Mouse (Mus musculus) spleen, postnatal 14 days (tissue): ENCODE results near the gene Ppia.
A peak's percentile ranks its signal among the peaks of the same experiment; 100 is the strongest.
"Not testable (repeated sequence)": the region's sequence is repeated elsewhere in the genome, so short reads cannot be mapped to it uniquely, and the experiment has no call there.

Source experiments
- DNase-seq, 2 experiments: peaks; one replicate each; pipeline ENCODE4 v3.0.0; 2021 to 2022; ENCODE audit warnings: low spot score in 2 of 2

Ppia gene

DNA sequence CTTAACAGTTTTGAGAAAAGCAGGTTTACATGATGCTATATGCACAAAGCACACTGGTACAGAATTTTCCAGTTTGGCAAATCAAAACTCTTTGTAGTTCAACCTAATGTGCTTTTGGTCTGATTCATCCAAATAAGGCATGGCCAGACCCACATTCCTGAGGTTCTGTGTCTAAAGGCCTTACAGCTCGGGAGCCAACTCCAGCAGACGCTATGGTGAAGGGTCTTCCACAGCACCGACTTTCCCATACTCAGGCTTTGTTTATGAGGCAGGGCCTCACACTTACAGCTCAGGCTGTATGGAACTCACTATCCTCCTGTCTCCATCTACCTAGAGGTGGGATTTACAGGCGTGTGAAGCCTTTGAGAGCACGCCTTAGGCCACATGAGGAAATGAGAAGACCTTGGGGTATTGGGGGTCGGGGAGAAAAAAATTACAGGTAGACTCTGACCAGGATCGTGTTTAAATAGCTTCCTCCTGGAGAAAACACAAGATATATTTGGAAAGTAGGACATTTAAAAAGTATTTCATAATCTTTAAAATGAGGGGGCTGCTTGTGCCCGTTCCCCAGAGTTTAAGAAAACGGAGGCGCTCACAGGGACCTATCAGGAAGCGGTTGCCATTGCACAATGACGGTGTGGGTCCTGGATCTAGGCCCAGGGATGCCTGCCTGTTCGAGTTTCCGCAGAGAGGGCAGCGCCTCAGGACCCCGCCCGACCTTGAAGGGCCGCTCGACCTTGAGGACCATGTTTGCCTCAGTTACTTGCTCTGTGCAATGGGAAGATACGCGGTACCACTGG is at the start of gene Ppia:
TSS of gene Ppia (plus strand) at position 693 of the 800 bp plus-strand sequence.
- no peak for DNase-seq

DNA sequence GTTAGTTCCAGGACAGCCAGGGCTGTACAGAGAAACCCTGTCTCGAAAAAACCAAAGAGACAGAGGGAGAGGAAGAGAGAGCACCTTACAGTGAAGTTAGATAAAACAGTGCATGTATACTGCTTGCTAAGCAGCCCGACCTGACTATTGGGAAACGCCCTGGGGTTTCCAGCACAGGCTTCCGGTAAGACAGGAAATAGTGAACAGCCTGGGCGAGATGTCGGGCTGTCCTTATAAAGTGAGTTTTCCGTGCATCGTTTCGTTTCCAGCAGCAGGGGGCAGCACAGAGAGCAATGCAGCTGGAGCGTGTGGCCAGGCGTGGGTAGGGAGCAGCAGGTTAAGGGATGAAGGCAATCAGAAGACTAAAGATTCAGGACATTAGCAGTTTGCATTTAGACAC is 49.4 kb upstream of the Ppia start:
- peak; percentile 48 to 65 for DNase-seq

DNA sequence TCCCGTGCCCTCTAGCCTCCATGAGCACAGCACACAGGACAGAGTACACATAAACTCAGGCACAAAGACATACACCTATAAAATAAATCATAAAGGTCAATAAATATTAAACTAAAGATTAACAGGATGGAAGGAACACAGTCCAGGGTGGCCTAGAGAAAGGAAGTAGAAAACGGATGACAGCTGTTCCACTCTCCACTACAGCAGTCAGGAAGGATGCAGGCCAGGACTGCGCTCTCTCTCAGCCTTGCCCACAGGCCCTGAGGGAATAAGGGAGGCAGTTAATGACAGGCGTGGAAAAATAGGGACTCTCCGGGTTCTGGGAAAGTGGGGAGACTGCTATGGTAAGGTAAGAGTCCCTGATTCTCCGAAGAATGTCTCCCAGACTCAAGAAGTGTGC is 48.8 kb upstream of the Ppia start:
- no peak for DNase-seq

DNA sequence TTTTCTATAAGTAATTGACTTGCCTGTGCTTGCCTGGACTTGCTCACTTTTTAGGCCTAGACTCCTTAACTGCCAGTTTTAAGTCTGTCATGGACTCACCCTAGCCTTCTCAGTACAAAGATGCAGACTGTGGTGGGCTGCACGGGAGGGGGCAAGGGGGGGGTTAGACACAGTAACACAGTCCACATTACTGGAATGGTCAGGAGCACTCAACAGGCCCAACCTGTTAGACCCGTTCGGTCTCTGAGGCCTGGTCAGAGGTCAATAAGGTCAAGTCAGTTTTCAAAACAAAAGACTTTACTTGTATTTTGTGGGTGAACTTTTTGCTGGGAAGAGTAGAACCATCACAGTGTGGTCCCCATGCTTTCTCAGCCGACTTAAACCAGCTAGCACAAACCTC is 48.1 kb upstream of the Ppia start:
- DNase-seq = no peak

DNA sequence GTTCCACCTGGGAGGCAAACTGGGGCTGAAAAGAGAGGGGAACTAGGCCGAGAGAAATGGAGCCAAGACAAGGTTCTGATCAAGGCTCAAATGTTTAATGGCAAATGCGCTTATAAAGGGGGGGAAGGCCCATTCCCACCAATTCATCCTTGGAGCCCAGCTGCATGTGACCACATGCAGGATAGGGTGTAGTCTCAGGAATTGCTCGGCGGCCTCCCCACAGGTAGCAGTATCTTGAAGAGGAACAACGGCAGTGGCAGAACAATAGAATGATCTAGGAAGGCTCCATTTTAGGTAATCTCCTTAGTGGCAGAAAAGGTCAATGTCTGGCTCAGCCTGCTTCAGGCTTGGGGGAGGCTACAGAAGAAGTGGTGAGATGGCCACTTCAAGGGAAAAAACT is 47.3 kb upstream of the Ppia start:
- not testable (repeated sequence) for DNase-seq

DNA sequence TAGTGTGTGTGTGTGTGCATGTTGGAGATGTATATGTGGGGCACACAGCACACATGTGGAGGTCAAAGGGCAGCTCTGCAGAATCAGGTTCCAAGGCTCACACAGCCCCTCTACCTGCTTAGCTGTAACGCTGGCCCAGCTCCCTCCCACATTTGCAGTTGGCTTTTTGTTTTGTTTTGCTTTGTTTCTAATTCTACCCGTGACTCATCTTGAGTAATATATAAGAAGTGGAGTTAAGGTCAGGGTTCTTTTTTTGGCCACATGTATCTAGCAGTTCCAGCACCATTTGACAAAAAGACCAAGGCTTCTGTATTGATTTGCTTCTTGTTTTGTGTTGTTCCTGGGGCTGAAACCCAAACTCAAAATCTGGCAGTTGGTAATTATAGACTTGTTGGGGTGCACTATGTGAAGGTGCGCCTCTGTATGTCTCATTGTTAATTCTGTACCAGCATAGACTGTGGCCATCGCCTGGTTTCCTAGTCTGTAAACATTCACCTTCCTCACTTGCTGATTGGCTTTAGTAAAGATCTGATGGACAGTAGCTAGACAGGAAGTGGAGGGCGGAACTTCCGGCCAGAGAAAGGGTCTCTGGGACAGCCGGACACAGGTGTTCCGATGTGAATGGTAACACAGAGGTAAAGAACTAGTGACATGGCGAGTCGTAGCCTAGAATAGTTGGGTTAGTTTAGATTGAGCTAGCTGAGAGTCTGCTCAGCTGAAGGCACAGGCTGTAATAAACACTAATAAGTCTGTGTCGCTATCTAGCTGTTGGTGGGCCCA is 43.7 kb upstream of the Ppia start:
- no peak for DNase-seq

DNA sequence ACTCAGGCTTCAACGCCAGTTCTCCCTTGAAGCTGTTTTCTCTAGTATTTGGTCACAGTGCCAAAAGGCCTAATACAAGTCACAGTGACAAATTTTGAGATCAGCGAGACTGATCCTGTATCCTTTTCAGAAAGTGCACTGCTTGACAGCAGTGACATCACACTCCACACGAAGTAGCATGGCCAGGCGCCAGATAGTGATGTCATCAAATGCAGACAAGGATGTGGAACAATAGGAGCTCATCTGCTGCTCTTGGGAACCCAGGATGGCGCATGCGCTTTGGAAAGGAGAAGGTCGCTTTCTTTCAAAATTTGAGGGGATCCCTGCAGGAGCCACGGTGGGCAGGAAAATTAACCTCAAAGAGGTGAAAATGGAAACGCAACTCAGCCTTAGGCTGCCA is 42.5 kb upstream of the Ppia start:
- DNase-seq = no peak

DNA sequence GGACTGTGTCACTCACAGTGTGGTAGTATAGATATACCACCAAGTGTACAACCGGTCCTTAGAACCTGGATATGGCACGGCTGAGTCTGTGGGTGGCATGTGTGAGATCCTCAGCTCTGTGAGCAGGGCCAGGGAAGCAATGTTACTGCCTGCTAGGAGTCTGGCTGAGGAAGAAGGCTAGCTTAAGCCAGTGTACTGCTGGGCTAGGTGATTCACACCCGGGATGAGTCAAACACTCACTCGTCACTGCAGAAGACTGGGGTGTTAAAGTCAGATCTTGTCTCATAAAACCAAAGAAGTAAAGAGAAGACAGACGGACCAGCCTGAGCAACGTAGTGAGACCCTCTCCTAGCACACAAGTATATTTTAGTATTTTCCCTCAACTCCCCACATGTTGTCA is 34.3 kb upstream of the Ppia start:
- no peak for DNase-seq

DNA sequence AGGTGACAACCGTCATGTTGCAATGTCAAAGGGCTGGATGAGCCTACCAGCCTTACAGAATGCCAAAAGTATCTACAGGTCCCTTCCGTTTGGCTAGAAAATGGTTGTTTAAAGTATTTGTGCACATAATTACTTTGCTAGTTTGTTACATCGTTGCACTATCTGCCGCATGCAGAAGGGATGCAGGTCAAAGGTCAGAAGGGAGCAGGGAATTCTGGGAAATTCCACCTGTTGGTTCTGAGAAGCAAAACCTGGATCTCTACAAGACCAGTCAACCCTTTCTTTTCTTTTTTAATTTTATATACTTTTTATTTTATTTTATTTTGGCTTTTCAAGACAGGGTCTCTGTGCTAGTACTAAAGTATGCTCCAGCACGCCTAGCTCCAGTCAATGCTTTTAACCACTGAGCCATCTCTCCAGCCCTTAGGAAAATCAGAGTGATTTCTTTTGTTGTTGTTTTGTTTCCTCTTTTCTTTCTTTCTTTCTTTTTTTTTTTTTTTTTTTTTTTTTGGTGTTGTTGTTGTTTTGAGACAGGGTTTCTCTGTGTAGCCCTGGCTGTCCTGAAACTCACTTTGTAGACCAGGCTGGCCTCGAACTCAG is 27.0 kb upstream of the Ppia start:
- DNase-seq = no peak

DNA sequence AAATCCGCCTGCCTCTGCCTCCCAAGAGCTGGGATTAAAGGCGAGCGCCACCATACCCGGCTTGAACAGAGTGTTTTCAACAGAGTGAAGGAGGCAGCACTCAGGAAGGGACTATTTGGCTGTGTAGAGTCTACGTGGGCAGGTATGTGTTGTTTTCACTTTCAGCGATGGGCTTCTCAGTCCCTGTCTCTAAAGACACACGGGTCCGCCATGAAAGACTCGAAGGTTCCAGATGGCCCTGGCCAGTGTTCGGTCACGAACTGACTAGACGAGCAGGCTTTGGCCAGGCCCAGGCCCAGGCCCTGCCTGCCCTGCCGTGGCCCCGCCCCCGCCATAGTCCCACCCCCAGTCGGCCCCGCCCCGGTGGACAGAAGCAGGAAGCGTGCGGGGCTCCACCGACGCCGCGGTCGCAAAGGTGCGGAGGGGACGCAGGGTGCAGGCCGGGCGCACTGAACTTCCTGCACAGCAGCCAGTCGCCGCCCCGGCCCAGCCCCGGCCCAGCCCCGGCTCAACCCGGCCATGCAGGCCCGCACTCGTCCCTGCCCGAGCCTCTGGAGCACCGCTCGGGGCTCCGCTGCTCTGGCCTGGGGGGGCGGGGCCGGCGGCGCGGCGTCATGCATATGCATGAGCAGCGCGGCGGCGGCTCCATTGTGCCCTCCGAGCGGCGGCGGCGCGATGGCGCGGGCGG is 26.4 kb upstream of the Ppia start, which contains the start of gene Zmiz2:
TSS of gene Zmiz2 (plus strand) at position 349 of the 688 bp plus-strand sequence.
- DNase-seq = peak; percentile 90 to 92

DNA sequence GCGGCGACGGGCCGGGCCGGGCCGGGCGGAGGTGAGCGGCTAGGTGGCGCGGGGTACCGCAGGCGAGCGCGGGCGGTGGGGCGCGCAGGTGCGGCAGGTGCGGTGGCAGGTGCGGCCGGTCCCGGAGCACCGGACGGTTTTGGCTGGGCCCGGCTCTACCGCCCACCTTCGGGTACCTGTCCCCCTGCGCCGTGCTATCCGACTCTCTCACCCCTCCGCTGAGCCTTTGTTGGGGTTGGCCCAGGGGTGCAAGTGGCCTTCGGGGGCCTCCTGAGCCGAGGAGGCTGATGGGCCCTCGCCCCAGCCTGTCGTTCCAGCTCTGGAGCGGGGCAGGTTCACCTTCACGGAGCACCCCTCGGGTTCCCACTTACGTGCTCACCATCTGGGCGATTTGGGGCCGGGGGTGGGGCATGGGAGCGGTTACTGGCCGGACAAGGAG is 25.7 kb upstream of the Ppia start:
- peak in 1 of 2 experiments; percentile 29 for DNase-seq

DNA sequence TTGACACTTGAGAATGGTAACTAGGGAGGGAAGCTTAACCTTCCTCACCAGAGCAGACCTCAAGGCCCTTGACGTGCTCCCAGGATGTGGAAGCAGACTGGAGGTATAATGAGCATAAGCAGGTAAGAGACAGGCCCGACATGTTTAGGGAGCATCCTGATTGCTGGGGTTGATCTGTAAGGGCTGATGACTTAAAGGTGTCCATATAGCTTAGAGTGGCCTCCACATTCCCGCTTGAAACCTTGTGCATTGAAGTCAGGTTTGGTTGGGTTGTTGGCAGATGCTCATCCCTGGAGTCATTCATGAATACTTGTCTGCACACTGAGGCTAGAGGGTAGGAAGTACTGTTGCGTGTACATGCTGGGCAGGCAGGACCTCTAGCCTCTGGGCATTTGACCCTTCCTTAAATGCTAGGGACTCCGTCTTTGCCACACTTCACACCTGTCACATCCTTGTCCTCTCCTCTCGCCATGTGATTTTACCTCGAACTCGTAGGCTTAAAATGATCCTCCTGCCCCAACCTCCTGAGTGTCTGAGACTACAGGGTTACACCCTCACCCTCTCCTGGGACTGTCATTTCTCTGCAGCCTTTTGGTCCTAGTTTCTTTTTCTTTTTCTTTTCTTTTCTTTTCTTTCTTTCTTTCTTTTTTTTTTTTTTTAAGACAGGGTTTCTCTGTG is 24.7 kb upstream of the Ppia start:
- no peak for DNase-seq

DNA sequence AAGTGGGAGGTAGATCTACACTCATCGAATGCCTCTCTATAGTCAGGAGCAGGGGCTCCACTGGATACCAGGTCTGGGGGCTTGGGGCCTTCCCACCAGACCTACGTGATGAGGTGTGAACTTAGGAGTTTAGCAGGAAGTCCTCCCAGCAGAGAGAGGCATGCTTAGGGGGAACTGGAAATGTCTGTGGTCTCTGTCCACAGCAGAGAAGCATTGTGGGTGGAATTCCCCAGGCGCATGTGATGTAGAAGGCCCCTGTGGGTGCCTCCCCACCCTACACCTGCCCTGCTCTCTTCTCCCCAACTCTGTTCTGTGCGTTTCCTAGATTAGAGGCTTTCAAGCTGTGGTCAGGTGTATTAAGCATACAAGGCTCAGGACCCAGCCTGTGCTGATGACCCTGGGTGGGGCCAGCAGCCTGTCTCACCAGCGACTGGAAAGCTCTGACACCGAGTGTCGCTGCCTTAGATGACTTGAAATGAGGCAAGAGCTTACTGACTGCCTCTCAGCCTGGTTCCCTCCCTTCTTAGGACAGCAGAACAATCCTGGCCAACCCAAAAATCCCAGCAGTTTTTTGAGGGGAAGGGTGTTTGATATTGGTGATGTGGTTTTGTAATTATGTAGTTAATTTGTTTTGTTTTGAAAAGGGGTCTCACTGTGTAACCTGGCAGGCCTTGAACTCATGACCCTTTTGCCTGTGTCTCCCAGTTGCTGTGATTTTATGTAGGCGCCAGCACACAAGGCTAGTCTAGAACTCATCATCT is 23.5 kb upstream of the Ppia start:
- peak in 1 of 2 experiments; percentile 31 for DNase-seq

DNA sequence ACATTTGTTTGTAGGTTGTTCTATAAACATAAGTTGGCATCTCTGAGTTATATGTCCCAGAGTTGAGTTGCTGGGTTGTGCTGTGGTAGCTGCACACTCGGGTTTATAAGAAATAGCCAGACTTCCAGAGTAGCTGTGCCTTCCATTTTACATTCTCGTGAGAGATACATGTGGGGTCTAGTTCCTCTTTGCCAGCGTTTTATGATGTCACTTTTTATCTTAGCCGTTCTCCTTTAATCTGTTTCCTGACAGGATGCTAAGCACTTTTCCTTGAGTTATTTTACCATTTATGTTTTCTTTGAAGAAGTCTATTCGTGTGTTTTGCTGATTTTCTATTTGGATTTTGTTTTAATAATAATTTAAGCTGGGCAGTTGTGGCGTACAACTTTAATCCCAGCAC is 22.4 kb upstream of the Ppia start:
- no peak for DNase-seq

DNA sequence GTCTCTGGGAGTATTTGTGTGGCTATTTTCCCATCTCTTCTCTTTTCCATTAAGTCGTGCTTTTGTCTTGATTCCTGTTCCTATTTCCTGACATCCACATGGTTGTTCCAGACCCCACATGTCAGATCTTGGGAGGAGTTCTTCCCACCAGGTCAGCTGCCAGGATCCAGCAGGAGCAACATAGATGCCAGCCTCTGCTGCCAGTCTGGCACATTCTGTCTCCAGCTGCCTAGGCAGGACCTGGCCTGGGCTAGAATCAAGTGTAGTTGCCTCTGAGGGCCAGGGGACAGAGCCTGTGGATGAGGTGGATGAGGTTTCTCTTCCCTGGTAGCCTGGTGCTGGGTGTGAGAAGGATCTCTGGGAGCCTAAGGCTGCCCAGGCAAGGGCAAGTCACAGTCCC is 21.4 kb upstream of the Ppia start:
- no peak for DNase-seq

DNA sequence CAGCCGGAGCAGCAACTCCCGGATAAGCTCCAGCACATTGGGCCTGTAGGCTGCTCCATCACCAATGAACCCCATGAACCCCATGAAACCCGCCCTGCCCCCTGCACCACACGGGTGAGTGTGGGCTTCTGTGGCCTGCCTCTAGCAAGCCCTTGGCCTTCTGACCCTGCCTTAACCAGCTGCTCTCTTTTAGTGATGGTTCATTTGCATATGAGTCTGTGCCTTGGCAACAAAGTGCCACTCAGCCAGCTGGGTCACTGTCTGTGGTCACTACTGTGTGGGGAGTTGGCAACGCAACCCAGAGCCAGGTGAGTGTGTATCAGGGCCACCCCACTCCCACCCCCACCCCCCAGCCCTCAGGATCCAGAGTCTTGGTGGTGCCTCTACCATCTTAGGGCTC is 19.7 kb upstream of the Ppia start:
- no peak for DNase-seq

DNA sequence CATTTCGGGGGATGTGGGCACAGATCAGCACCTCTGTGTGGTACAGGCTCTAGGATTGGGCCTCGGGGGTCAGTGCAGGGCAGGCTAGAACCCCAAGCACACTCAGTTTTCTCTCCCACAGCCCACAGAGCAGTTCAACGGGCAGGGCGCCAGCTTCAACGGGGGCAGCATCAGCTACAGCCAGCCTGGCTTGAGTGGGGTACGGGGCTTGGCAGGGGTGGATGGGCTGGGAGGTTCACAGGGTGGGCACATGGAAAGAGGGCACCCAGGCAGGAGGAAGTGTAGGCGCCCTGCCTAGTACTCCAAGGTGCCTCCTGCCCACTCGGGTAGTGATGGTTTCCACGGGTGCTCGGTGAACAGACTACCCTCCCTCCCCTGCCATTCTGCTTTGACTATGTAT is 17.1 kb upstream of the Ppia start:
- DNase-seq = no peak

DNA sequence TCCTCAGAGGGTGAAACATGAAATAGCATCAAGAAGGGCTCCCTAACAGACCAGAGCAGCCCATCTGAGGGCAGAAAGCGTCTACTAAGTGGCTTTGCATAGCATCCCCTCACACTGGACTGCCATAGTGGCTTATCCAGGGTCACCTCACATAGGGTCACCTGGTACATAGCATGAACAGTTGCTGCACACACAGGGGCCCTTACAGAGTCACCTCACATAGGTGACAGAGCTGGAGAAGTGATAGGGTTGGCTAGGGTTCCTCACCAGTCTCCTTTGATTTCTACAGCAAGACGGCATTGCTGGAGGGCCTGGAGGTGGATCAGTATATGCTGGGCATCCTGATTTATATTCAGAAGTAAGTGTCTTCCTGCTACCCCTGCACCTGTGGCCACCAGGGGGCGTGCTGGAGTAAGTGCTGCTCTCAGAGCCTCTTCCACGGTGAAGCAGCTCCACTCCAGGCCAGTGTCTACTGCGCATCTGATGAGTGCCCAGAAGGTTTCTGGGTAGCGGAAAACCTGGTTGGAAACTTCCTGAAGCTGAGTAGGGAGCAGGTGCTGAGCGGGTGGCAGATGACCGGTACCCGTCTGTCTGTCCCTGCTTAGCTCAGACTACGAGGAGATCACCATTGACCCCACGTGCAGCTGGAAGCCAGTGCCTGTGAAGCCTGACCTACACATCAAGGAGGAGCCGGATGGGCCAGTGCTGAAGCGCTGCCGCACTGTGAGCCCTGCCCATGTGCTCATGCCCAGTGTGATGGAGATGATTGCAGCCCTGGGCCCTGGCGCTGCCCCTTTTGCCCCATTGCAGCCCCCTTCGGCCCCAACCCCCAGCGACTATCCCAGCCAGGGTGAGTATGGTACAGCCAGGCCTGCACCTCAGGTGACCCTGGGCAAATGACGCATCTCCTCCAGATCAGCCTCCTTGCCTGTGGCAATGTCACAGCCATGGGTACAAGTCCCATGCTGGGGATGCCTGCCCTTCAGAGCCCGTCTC is 12.4 kb upstream of the Ppia start:
- DNase-seq = peak; percentile 67 to 82

DNA sequence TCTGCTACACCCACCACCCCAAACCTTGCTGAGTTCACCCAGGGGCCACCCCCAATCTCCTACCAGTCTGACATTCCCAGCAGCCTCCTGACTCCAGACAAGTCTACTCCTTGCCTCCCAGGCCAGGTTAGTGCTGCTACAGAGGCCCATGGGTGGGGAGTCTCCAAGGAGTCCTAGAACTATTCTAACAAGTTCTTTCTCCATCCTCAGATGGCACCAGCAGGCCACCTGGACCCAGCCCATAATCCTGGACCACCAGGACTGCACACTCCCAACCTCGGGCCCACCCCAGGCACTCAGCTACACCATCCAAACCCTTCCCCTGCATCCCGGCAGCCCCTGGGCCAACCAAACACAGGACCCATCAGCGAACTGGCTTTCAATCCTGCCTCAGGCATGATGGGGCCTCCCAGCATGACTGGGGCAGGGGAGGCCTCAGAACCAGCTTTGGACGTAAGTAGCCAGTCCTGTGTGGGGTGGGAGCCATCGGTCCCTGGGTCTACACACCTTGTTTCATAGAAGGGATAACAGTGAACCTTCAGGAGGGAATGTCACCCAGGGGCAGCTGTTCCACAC is 11.3 kb upstream of the Ppia start:
- DNase-seq = no peak
